ENCODE assay signal across 8 mouse cellular contexts in the genomic region with DNA sequence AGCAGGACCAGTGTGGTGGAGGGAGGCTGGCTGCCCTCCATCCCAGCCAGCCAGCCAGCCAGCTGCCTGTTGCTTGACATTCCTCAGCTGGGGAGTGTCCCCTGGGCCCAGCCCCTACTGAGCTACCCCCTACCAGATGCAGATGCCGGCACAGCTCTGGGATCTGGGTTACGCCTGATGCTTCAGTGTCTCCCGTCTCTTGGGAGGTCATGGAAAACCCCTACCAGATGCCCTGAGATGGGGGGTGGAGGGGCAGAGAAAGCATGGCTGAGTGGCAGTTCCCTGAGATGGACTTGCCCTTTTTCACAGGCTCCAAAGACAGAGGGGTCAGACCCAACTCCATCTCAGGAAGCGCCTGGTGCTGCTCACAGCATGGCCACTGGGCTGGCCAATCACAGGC. TPM values are rescaled to one million over a fixed set of nuclear protein-coding genes. Genes with fewer than 3 reads are reported as not detected.
DNase-seq lines count a peak whose midpoint lies in the region; ATAC-seq lines count a peak whose summit lies in the region.

No protein-coding gene starts in this region.

- no peak for DNase-seq in neural tube, embryonic 11.5 days (ENCODE audit: low spot score)
- DNase-seq in neural tube, embryonic 10.5 days (ENCODE audit: extremely low spot score, low spot score): no peak
- DNase-seq in forebrain, embryonic 14.5 days (ENCODE audit: low spot score): no peak
- no peak for DNase-seq in liver, embryonic 13.5 days
- peak; percentile 44 for DNase-seq in splenic B cell, adult 2 months (ENCODE audit: low read depth, low spot score)
- no peak for DNase-seq in kidney, postnatal 14 days
- DNase-seq in T-cell, adult 2 months (ENCODE audit: low spot score): no peak
- DNase-seq in urinary bladder, postnatal 10 days (ENCODE audit: low spot score): no peak

- H3K4me3 ChIP-seq in neural tube, embryonic 11.5 days (ENCODE audit: low read depth, low read length): no peak overlapping the region
- H3K4me3 ChIP-seq in forebrain, embryonic 14.5 days (ENCODE audit: low read depth, low read length): no peak overlapping the region
- H3K4me3 ChIP-seq in liver, embryonic 13.5 days (replicated peaks): no peak overlapping the region

- no peaks in the 10 kb centered on the region for H3K36me3 ChIP-seq in neural tube, embryonic 11.5 days (ENCODE audit: control insufficient read depth, insufficient read depth, low read length)
- H3K36me3 ChIP-seq in forebrain, embryonic 14.5 days (ENCODE audit: control insufficient read depth, insufficient read depth, low read length): no peaks in the 10 kb centered on the region
- no peaks in the 10 kb centered on the region for H3K36me3 ChIP-seq in liver, embryonic 13.5 days
- H3K36me3 ChIP-seq in splenic B cell, adult 2 months (ENCODE audit: control insufficient read depth, insufficient read depth, low read length, poor library complexity, severe bottlenecking): no peaks in the 10 kb centered on the region

- H3K9me3 ChIP-seq in neural tube, embryonic 11.5 days (ENCODE audit: control insufficient read depth, low read length): no peaks in the 10 kb centered on the region
- no peaks in the 10 kb centered on the region for H3K9me3 ChIP-seq in forebrain, embryonic 14.5 days (replicated peaks; ENCODE audit: control insufficient read depth, low read length)
- H3K9me3 ChIP-seq in liver, embryonic 13.5 days (replicated peaks): no peaks in the 10 kb centered on the region

- H3K27ac ChIP-seq in neural tube, embryonic 11.5 days (ENCODE audit: low read depth, low read length): peak overlapping the region; percentile 15; the same call in 1 of the 2 replicates
- peak overlapping the region; percentile 69 for H3K27ac ChIP-seq in forebrain, embryonic 14.5 days (ENCODE audit: low read depth, low read length)
- H3K27ac ChIP-seq in liver, embryonic 13.5 days: peak overlapping the region; percentile 69

- ATAC-seq in neural tube, embryonic 11.5 days (ENCODE audit: insufficient read depth, low FRiP score, low TSS enrichment): no peak
- no peak for ATAC-seq in forebrain, embryonic 14.5 days
- ATAC-seq in liver, embryonic 13.5 days (ENCODE audit: low read depth): no peak

- WGBS in neural tube, embryonic 11.5 days: 27% methylated on average over 4 of the region's 4 CpGs
- WGBS in forebrain, embryonic 14.5 days: 58% methylated on average over 4 of the region's 4 CpGs
- WGBS in liver, embryonic 13.5 days (ENCODE audit: insufficient replicate concordance): 71% methylated on average over 4 of the region's 4 CpGs

- H3K4me2 ChIP-seq in neural tube, embryonic 11.5 days (ENCODE audit: low read depth): no peak overlapping the region
- H3K4me2 ChIP-seq in forebrain, embryonic 14.5 days (ENCODE audit: low read length): peak overlapping the region; percentile 73
- H3K4me2 ChIP-seq in liver, embryonic 13.5 days: no peak overlapping the region

- H3K4me1 ChIP-seq in neural tube, embryonic 11.5 days (ENCODE audit: control insufficient read depth, insufficient read depth, low read length): peaks cover 63% of the 10 kb centered on the region
- H3K4me1 ChIP-seq in forebrain, embryonic 14.5 days (ENCODE audit: control insufficient read depth, insufficient read depth, low read length): peaks cover 74% of the 10 kb centered on the region
- H3K4me1 ChIP-seq in liver, embryonic 13.5 days (replicated peaks): peaks cover 99% of the 10 kb centered on the region

- no peaks in the 10 kb centered on the region for H3K27me3 ChIP-seq in neural tube, embryonic 11.5 days (ENCODE audit: control insufficient read depth, insufficient read depth, low read length)
- no peaks in the 10 kb centered on the region for H3K27me3 ChIP-seq in forebrain, embryonic 14.5 days (replicated peaks; ENCODE audit: control insufficient read depth, insufficient read depth, low read length)
- H3K27me3 ChIP-seq in liver, embryonic 13.5 days: no peaks in the 10 kb centered on the region
- H3K27me3 ChIP-seq in splenic B cell, adult 2 months (ENCODE audit: control insufficient read depth, insufficient read depth, low read length, poor library complexity, severe bottlenecking): no peaks in the 10 kb centered on the region

- no peak overlapping the region for H3K9ac ChIP-seq in neural tube, embryonic 11.5 days (ENCODE audit: low read length)
- no peak overlapping the region for H3K9ac ChIP-seq in forebrain, embryonic 14.5 days (ENCODE audit: low read length)
- H3K9ac ChIP-seq in liver, embryonic 13.5 days: no peak overlapping the region

RNA-seq across cellular contexts. Expression of a gene that starts 5.4 kb away (rescaled TPM):
- 14.3 and 17.0 TPM in 2 replicates for polyA plus RNA-seq in neural tube, embryonic 11.5 days (2014; fragmentation: Nextera tagmentation; extraction: Ambion mirVana)
- 52.4 and 61.5 TPM in 2 replicates for polyA plus RNA-seq in forebrain, embryonic 14.5 days (2014; fragmentation: Nextera tagmentation; extraction: Ambion mirVana)
- polyA plus RNA-seq in liver, embryonic 13.5 days (2015; fragmentation: Nextera tagmentation; extraction: Ambion mirVana): 1.1 and 1.2 TPM in 2 replicates

Comparison
In these comparisons a context has a peak if more than half of its experiments do, and no peak if none do; other contexts are left out.
1. H3K27ac ChIP-seq: peak in every context shown above with its lines; median percentile 69 in forebrain, embryonic 14.5 days; 69 in liver, embryonic 13.5 days; 15 in neural tube, embryonic 11.5 days.